Mouse (Mus musculus): ENCODE results near the gene Zfyve27. TPM values are rescaled to one million over a fixed set of nuclear protein-coding genes. Genes with fewer than 3 reads are reported as not detected.
A peak's percentile ranks its signal among the peaks of the same experiment; 100 is the strongest.

Gene Zfyve27
- polyA plus RNA-seq, 1 experiment from 2014 or later: 27.8 TPM

DNA sequence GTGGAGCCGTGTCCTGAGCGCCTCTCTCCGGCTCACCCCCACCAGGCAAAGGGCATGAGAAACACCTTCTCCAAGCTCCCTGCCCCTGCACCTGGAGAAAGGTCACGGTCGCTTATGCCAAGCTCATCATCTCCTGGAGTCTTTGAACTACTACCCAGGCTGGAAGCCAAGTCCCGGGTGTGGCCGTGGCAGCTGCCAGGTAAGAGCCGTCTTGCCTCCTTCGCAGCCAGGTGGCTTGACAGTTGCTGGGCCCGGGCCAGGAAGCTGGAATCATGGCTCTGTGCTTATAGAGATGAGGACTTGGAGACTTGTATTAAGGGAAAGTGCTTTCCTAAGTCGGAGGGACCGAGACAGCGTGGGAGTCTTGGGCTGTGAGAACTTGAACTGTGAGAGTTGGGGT is 67.2 kb downstream of the Zfyve27 start:
- Histone ChIP-seq H3K4me3 (no peak overlapping the region), H3K9me3 (no peaks in the 10 kb centered on the region), H3K27ac (no peak overlapping the region), H3K4me1 (no peaks in the 10 kb centered on the region), H3K36me3 (no peaks in the 10 kb centered on the region), H3K27me3 (ENCODE audit: insufficient read depth, poor library complexity, severe bottlenecking) (peaks cover 13% of the 10 kb centered on the region; the same call in 1 of the 2 replicates)
- 90% methylated on average over 13 of the region's 13 CpGs for WGBS
- DNase-seq (ENCODE audit: low spot score): no peak

DNA sequence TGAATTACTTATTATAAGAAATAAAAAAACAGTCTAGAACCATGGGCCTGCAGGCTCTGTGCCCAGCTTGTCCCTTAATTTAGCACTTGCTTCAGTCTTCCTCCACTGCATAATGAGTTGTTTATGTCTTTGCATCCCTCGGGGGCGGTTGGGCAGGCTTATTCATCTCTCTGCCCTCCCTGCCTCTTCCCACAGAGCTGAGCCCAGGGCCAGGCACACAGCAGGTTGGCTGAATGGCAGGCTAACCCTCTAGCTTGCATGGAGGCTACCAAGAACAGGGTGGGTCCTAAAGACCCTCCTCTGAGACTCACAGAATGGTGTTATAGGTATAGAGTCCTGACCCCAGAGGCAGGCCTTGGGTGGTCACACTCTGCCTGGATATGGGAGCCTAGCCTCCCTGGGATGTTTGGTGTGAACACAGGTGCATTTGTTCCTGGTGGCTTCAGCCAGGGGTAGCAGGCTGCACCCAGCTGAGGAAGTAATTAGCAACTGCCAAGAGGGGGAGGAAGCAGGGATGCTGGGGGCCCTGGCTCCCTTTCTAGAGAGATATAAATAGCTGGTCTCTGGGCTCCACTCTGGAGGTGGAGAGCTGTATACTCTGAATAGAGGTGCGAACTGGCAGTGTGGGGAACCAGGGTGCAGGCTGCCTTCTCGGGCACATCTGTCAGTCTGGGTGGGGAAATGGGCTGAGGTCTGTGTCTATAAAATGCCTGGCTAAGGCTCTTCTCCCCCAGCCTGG is 74.0 kb downstream of the Zfyve27 start:
- Histone ChIP-seq H3K4me3 (peak overlapping the region; percentile 31), H3K9me3 (no peaks in the 10 kb centered on the region), H3K4me1 (peaks cover 30% of the 10 kb centered on the region), H3K27me3 (ENCODE audit: insufficient read depth, poor library complexity, severe bottlenecking) (no peaks in the 10 kb centered on the region), H3K27ac (peak overlapping the region; percentile 68), H3K36me3 (no peaks in the 10 kb centered on the region)
- WGBS: 18% methylated on average over 4 of the region's 4 CpGs
- no peak for DNase-seq (ENCODE audit: low spot score)

DNA sequence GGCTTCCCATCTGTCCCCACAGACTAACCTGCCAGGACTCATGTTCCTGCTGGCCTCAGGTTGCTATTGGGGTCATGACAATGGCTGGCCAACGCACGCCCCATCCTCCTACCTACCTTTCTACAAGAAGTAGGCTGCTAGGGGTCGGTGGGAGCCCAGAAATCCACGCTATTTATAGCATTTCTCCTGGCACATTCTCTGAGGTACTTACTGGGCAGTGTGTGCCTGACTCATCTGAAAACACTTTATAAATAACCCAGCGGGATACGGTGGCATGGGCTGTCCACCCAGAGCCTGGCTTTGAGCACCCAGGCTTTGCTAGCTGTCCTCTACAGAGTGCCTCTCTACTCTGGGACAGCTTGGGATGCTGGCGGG is 74.6 kb downstream of the Zfyve27 start:
- H3K4me3 ChIP-seq: peak overlapping the region; percentile 31
- no peaks in the 10 kb centered on the region for H3K36me3 ChIP-seq
- H3K9me3 ChIP-seq: no peaks in the 10 kb centered on the region
- peaks cover 30% of the 10 kb centered on the region for H3K4me1 ChIP-seq
- WGBS: 39% methylated on average over 7 of the region's 7 CpGs
- H3K27ac ChIP-seq: peak overlapping the region; percentile 68
- no peaks in the 10 kb centered on the region for H3K27me3 ChIP-seq (ENCODE audit: insufficient read depth, poor library complexity, severe bottlenecking)
- no peak for DNase-seq (ENCODE audit: low spot score)

DNA sequence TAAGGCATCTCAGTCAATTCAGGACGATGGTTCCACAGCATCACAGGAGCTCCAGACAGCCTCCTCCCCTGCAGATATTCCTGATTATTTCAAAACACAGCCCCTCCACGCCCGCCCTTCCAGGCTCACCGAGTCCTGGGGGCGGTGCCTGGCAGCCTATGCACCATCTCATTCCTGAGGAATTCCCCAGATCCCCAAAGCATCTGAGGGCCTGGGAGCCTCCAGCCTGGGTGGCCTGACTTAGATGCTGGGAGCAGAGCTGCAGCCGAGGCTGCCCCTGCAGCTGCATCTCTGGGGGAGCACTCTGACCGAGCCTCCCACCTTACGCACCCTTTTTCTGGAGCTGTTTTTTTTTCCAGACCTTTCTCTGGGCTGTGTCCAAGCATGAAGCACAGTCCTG is 77.1 kb downstream of the Zfyve27 start:
- Histone ChIP-seq H3K4me3 (no peak overlapping the region), H3K36me3 (no peaks in the 10 kb centered on the region), H3K9me3 (no peaks in the 10 kb centered on the region), H3K27me3 (ENCODE audit: insufficient read depth, poor library complexity, severe bottlenecking) (0 out of 2 replicates have a peak, but pooled peaks cover 4% of the 10 kb centered on the region), H3K27ac (no peak overlapping the region), H3K4me1 (peaks cover 30% of the 10 kb centered on the region)
- WGBS: 42% methylated on average over 8 of the region's 8 CpGs
- no peak for DNase-seq (ENCODE audit: low spot score)

DNA sequence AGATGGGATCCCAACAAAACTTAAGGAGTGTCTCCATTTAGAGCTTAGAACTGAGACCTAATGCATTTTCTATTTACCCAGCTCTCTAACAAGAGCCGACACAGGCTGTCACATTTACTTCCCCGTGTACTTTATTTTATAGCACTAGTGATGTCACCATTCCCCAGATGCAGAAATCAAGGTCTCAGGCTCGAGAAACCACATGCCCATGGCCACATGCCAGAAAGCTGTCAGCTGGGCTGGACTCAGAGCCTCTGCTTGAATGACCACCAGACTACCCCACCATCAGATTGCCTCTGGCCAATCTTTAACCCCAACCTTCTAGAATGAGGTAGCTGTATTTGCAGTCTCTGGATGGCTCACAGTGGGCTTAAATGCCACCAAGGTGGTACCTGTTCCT is 79.7 kb downstream of the Zfyve27 start:
- H3K4me3 ChIP-seq: no peak overlapping the region
- no peak overlapping the region for H3K27ac ChIP-seq
- no peak for DNase-seq (ENCODE audit: low spot score)
- H3K27me3 ChIP-seq (ENCODE audit: insufficient read depth, poor library complexity, severe bottlenecking): peaks cover 18% of the 10 kb centered on the region; the same call in 1 of the 2 replicates
- no peaks in the 10 kb centered on the region for H3K36me3 ChIP-seq
- no peaks in the 10 kb centered on the region for H3K9me3 ChIP-seq
- H3K4me1 ChIP-seq: peaks cover 29% of the 10 kb centered on the region
- 70% methylated on average over 3 of the region's 3 CpGs for WGBS

Other genes with a start within 250 kb of the Zfyve27 start
- gene Exosc1, start 230.5 kb upstream of the Zfyve27 start, polyA plus RNA-seq (2016; fragmentation: Nextera tagmentation; extraction: Ambion mirVana): 60.1 and 78.1 TPM in 2 replicates
- gene Zdhhc16, start 230.5 kb upstream of the Zfyve27 start, polyA plus RNA-seq (2016; fragmentation: Nextera tagmentation; extraction: Ambion mirVana): 73.4 and 78.9 TPM in 2 replicates
- 25.4 and 27.0 TPM in 2 replicates for gene Mms19, start 182.8 kb upstream of the Zfyve27 start, polyA plus RNA-seq (2016; fragmentation: Nextera tagmentation; extraction: Ambion mirVana)
- 12.4 and 14.0 TPM in 2 replicates for gene Ubtd1, start 182.2 kb upstream of the Zfyve27 start, polyA plus RNA-seq (2016; fragmentation: Nextera tagmentation; extraction: Ambion mirVana)
- gene Ankrd2, start 128.0 kb upstream of the Zfyve27 start, polyA plus RNA-seq (2016; fragmentation: Nextera tagmentation; extraction: Ambion mirVana): not detected in 2 replicates
- gene Hoga1, start 118.3 kb upstream of the Zfyve27 start, polyA plus RNA-seq (2016; fragmentation: Nextera tagmentation; extraction: Ambion mirVana): 0.85 and 1.6 TPM in 2 replicates
- 0.15 TPM in 1 of 2 replicates, not detected in the other for gene 4933411K16Rik, start 111.7 kb upstream of the Zfyve27 start, polyA plus RNA-seq (2016; fragmentation: Nextera tagmentation; extraction: Ambion mirVana)
- gene Morn4, start 77.6 kb upstream of the Zfyve27 start, polyA plus RNA-seq (2016; fragmentation: Nextera tagmentation; extraction: Ambion mirVana): 18.8 and 22.0 TPM in 2 replicates
- gene Pi4k2a, start 73.5 kb upstream of the Zfyve27 start, polyA plus RNA-seq (2016; fragmentation: Nextera tagmentation; extraction: Ambion mirVana): 18.9 and 23.1 TPM in 2 replicates
- 29.0 and 32.7 TPM in 2 replicates for gene Avpi1, start 34.9 kb upstream of the Zfyve27 start, polyA plus RNA-seq (2016; fragmentation: Nextera tagmentation; extraction: Ambion mirVana)
- gene Marveld1, start 16.6 kb upstream of the Zfyve27 start, polyA plus RNA-seq (2016; fragmentation: Nextera tagmentation; extraction: Ambion mirVana): 6.5 and 8.1 TPM in 2 replicates
- gene Sfrp5, start 38.3 kb downstream of the Zfyve27 start, polyA plus RNA-seq (2016; fragmentation: Nextera tagmentation; extraction: Ambion mirVana): 7.9 and 18.6 TPM in 2 replicates
- gene Golga7b, start 83.6 kb downstream of the Zfyve27 start, polyA plus RNA-seq (2016; fragmentation: Nextera tagmentation; extraction: Ambion mirVana): 0.06 and 0.11 TPM in 2 replicates